Mouse (Mus musculus) kidney, embryonic 16.5 days (tissue): ENCODE results near the gene Prdx3. TPM values are rescaled to one million over a fixed set of nuclear protein-coding genes. Genes with fewer than 3 reads are reported as not detected.

Experiments
- polyA plus RNA-seq: library from polyadenylated mRNA; unstranded; fragments of >200 nt; fragmentation: Nextera tagmentation; extraction: Ambion mirVana; gene quantifications from 2 replicates; pipeline ENCODE4 v1.2.1, GENCODE M21; 2015

The Prdx3 gene
- polyA plus RNA-seq, 1 experiment from 2014 or later: 150 TPM

Other genes with a start within 250 kb of the Prdx3 start
- gene Nanos1, start 118.6 kb downstream of the Prdx3 start, polyA plus RNA-seq: 0.97 and 1.0 TPM in 2 replicates
- 144 and 149 TPM in 2 replicates for gene Eif3a, start 83.9 kb downstream of the Prdx3 start, polyA plus RNA-seq
- 27.7 and 29.9 TPM in 2 replicates for gene Fam45a, start 63.0 kb downstream of the Prdx3 start, polyA plus RNA-seq
- gene Sfxn4, start 13.1 kb downstream of the Prdx3 start, polyA plus RNA-seq: 8.6 and 8.9 TPM in 2 replicates
- gene Grk5, start 15.2 kb upstream of the Prdx3 start, polyA plus RNA-seq: 2.7 TPM in 2 replicates